Mouse (Mus musculus): ENCODE measurements around the gene Gm29427. TPM values are rescaled to one million over a fixed set of nuclear protein-coding genes. Genes with fewer than 3 reads are reported as not detected.

Gm29427 gene
- polyA plus RNA-seq, 1 experiment from 2014 or later = not detected

DNA sequence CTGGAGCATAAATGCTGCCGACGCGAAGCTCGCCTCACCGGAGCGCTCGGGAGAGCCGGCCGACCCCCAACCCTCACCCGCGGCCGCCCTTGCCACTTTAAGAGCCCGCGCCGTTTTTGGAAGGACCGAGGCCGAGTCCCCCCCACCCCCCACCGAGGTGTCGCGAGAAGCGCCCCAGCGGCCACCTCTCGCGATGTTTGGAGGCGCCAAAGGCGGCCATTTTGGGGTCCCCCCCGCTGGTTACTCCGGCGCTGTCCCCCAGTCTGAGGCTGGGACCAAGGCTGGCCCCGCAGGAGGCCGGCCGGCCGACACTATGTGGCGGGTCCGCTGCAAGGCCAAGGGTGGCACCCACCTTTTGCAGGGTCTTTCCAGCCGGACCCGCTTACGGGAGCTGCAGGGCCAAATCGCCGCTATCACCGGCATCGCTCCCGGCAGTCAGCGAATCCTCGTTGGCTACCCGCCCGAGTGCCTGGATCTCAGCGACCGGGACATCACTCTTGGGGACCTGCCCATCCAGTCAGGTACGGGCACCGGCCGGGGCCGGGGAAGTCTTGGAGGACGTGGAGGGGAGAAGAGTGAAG, 1.8 kb upstream of the Gm29427 start, which contains the start of gene Yod1:
Gene Yod1, plus strand, starts transcription at position 37 of the 581 bp plus-strand sequence.
- H3K4me1 ChIP-seq (replicated peaks; ENCODE audit: control insufficient read depth, insufficient read depth) = no peaks in the 10 kb centered on the region; the same call in 1 of the 2 replicates
- H3K27me3 ChIP-seq (ENCODE audit: control insufficient read depth, insufficient read depth, low read length) = no peaks in the 10 kb centered on the region
- H3K9me3 ChIP-seq (ENCODE audit: control insufficient read depth, low read length) = no peaks in the 10 kb centered on the region
- peak; percentile 95 for DNase-seq (ENCODE audit: low spot score)
- no peak for TF ChIP-seq CTCF (IDR thresholded peaks at IDR 0.05; ENCODE audit: low read depth)
- peak; percentile 100 for TF ChIP-seq EP300 (optimal IDR thresholded peaks at IDR 0.05)
- no peaks in the 10 kb centered on the region for H3K36me3 ChIP-seq (ENCODE audit: control insufficient read depth, insufficient read depth, low read length)
- peak within 1 kb of the TSS; percentile 98 for H3K9ac ChIP-seq (ENCODE audit: low read length)
- ATAC-seq (ENCODE audit: low FRiP score, low TSS enrichment) = peak; percentile 79
- H3K27ac ChIP-seq (replicated peaks) = peak within 1 kb of the TSS; percentile 92
- peak within 1 kb of the TSS; percentile 99 for H3K4me2 ChIP-seq (replicated peaks; ENCODE audit: low read depth)
- under 1% methylated on average over 54 of the region's 54 CpGs for WGBS
- peak within 1 kb of the TSS; percentile 99 for H3K4me3 ChIP-seq (ENCODE audit: low read depth, low read length)

DNA sequence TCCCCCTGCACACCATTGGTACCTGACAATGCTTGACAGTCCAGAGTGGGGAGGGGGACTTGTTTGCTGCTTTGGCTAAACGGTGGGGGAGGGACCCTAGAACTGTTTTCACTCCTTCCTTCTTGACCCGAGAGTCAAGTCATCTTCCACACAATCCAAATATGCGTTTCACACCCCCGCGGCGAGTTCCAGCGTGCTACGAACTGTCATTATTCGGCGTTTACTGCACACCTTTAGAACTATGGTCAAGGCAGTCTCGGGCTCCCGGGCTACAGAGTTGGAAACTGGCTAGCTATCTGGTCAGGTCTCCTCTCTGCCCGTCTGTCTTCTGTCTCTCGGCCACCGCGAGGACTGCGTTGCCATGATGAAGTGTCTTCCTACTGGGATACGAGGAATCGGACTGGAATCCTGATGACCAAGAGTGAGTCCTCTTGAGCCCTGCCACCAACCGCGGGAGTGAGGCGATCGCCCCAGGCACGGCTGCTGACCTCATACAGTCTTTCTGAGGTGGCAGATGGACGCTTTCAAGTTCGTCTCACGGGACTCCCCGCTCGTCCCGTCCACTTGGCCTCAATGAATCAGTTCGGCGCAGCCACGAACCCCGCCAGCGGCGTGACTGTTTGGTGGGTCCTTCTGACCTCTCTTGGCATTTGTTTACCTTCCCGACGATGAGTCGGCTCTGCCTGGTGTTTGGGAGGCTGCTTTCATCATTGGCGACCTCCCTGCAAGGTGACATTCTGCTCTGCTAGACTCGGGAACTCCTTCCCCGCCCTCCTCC, 1.1 kb upstream of the Gm29427 start:
- WGBS = under 1% methylated on average over 42 of the region's 42 CpGs
- Histone ChIP-seq H3K27me3 (ENCODE audit: control insufficient read depth, insufficient read depth, low read length) (no peaks in the 10 kb centered on the region), H3K9ac (ENCODE audit: low read length) (peak overlapping the region; percentile 98), H3K36me3 (ENCODE audit: control insufficient read depth, insufficient read depth, low read length) (no peaks in the 10 kb centered on the region), H3K4me2 (replicated peaks; ENCODE audit: low read depth) (peak overlapping the region; percentile 99), H3K4me1 (replicated peaks; ENCODE audit: control insufficient read depth, insufficient read depth) (no peaks in the 10 kb centered on the region; the same call in 1 of the 2 replicates), H3K4me3 (ENCODE audit: low read depth, low read length) (peak overlapping the region; percentile 99), H3K9me3 (ENCODE audit: control insufficient read depth, low read length) (no peaks in the 10 kb centered on the region), H3K27ac (replicated peaks) (peak overlapping the region; percentile 92)
- peak; percentile 35 for DNase-seq (ENCODE audit: low spot score)
- no peak for TF ChIP-seq EP300 (optimal IDR thresholded peaks at IDR 0.05)
- no peak for TF ChIP-seq CTCF (IDR thresholded peaks at IDR 0.05; ENCODE audit: low read depth)
- ATAC-seq (ENCODE audit: low FRiP score, low TSS enrichment) = 0 out of 2 replicates have a peak, but pooled peaks have one; percentile 3

DNA sequence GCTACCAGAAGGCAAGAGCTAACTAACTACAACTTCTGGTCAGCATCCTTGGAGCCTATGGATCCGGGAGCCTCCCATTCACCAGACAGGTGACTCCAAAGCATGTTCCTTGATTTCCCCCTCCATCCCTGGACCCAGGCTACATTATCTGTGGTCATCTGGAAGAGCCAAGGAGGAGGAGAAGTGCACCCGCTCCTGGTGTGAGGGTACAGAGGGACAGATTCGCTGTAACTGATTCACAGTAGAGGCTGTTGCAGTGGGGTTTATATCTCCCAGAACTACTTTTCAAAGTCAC, 566 bp upstream of the Gm29427 start:
- TF ChIP-seq EP300 (optimal IDR thresholded peaks at IDR 0.05) (no peak), CTCF (IDR thresholded peaks at IDR 0.05; ENCODE audit: low read depth) (no peak)
- no peaks in the 10 kb centered on the region; the same call in 1 of the 2 replicates for H3K4me1 ChIP-seq (replicated peaks; ENCODE audit: control insufficient read depth, insufficient read depth)
- H3K4me3 ChIP-seq (ENCODE audit: low read depth, low read length) = peak overlapping the region; percentile 99
- 0 out of 2 replicates have a peak, but pooled peaks have one; percentile 3 for ATAC-seq (ENCODE audit: low FRiP score, low TSS enrichment)
- H3K27me3 ChIP-seq (ENCODE audit: control insufficient read depth, insufficient read depth, low read length) = no peaks in the 10 kb centered on the region
- peak overlapping the region; percentile 99 for H3K4me2 ChIP-seq (replicated peaks; ENCODE audit: low read depth)
- peak overlapping the region; percentile 98 for H3K9ac ChIP-seq (ENCODE audit: low read length)
- peak overlapping the region; percentile 92 for H3K27ac ChIP-seq (replicated peaks)
- no peak for DNase-seq (ENCODE audit: low spot score)
- no peaks in the 10 kb centered on the region for H3K9me3 ChIP-seq (ENCODE audit: control insufficient read depth, low read length)
- H3K36me3 ChIP-seq (ENCODE audit: control insufficient read depth, insufficient read depth, low read length) = no peaks in the 10 kb centered on the region
- 0% methylated on average over 3 of the region's 3 CpGs for WGBS

DNA sequence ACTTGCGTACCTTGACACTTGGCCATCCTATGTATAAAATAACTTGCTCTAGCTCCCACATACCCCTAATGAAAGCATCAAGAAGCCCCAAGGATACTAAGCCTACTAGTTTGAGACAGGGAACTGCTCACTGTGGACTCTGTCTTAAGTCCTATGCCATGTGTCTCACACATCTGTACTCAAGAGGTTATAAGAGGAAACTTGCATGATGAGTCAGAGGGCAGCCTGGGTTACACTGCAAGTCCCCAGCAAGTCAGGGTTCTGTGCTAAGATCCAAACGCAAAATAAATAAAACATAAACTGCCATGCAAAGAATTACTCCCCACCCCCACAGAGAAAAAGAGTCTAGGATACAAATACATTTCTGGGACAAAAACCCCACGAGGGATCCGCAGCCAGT, 1.6 kb downstream of the Gm29427 start:
- ATAC-seq (ENCODE audit: low FRiP score, low TSS enrichment) = no peak
- 0 out of 2 replicates have a peak overlapping the region, but pooled peaks have one; percentile 99 for H3K4me2 ChIP-seq (replicated peaks; ENCODE audit: low read depth)

DNA sequence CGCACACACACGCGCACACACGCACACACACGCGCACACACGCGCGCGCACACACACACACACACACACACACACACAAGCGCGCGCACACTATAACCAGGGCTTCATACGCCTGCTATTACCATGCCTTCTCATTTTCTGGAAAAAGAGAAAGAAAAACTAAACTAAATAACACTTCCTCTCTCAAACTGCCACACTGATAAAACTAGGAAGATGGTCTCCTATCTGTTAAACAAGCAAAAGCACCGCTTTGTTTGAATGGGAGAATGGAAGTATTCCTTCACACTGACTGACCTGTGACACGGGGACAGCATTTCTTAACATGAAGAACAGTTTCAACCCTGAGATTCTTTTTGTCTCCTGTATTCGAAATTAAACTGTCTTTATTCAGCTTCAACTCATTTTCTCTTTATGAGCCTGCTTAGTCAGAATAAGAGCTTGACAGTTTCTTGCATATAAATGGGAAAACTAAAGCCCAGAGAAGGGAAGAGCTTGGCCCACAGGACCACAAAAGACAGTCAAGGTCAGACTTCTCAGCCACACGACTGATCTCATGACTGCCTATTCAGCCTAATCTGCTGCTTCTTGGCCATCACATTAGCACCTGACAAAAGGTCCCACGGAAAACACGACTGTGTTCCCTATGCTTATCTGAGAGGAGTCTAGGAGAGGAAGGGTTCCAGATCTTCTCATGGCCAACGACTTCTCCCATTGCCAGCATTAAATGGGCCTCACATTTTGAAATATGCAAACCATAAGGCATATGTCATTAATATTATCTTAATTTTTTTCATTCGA, 5.1 kb downstream of the Gm29427 start:
- ATAC-seq (ENCODE audit: low FRiP score, low TSS enrichment) (no peak), DNase-seq (ENCODE audit: low spot score) (no peak)
- TF ChIP-seq CTCF (IDR thresholded peaks at IDR 0.05; ENCODE audit: low read depth) = no peak
- TF ChIP-seq EP300 (optimal IDR thresholded peaks at IDR 0.05) = no peak
- Histone ChIP-seq H3K4me1 (replicated peaks; ENCODE audit: control insufficient read depth, insufficient read depth) (no peaks in the 10 kb centered on the region), H3K4me2 (replicated peaks; ENCODE audit: low read depth) (no peak overlapping the region), H3K27ac (replicated peaks) (no peak overlapping the region), H3K27me3 (ENCODE audit: control insufficient read depth, insufficient read depth, low read length) (no peaks in the 10 kb centered on the region), H3K9me3 (ENCODE audit: control insufficient read depth, low read length) (no peaks in the 10 kb centered on the region), H3K4me3 (ENCODE audit: low read depth, low read length) (no peak overlapping the region), H3K36me3 (ENCODE audit: control insufficient read depth, insufficient read depth, low read length) (peaks cover 4% of the 10 kb centered on the region; the same call in 1 of the 2 replicates), H3K9ac (ENCODE audit: low read length) (no peak overlapping the region)
- 90% methylated on average over 22 of the region's 22 CpGs for WGBS

More for the DNA sequence above, 1.6 kb downstream of the Gm29427 start:
- 66% methylated on average over 4 of the region's 4 CpGs for WGBS
- no peak overlapping the region for H3K9ac ChIP-seq (ENCODE audit: low read length)
- H3K9me3 ChIP-seq (ENCODE audit: control insufficient read depth, low read length) = no peaks in the 10 kb centered on the region
- H3K27me3 ChIP-seq (ENCODE audit: control insufficient read depth, insufficient read depth, low read length) = no peaks in the 10 kb centered on the region
- H3K27ac ChIP-seq (replicated peaks) = no peak overlapping the region
- no peaks in the 10 kb centered on the region for H3K36me3 ChIP-seq (ENCODE audit: control insufficient read depth, insufficient read depth, low read length)
- H3K4me1 ChIP-seq (replicated peaks; ENCODE audit: control insufficient read depth, insufficient read depth) = no peaks in the 10 kb centered on the region; the same call in 1 of the 2 replicates
- H3K4me3 ChIP-seq (ENCODE audit: low read depth, low read length) = no peak overlapping the region
- no peak for TF ChIP-seq CTCF (IDR thresholded peaks at IDR 0.05; ENCODE audit: low read depth)
- TF ChIP-seq EP300 (optimal IDR thresholded peaks at IDR 0.05) = no peak
- DNase-seq (ENCODE audit: low spot score) = no peak

All from stomach, postnatal 0 days (tissue).